Mouse (Mus musculus) adrenal gland, adult 2 months (tissue): Measurements from ENCODE around the gene Nxnl1. TPM values are rescaled to one million over a fixed set of nuclear protein-coding genes. Genes with fewer than 3 reads are reported as not detected.

Experiments
- DNase-seq: peaks from one replicate; pipeline ENCODE4 v3.0.0; 2021
- polyA plus RNA-seq: library from polyadenylated mRNA; depleted of rRNA; stranded (reverse); fragments of >200 nt; gene quantifications from 2 replicates; pipeline ENCODE4 v1.2.3, GENCODE M21; 2012
- total RNA-seq, 2 experiments: library from RNA; stranded (reverse); gene quantifications; 2 replicates each; pipeline ENCODE4 v1.2.3; 2021

Nxnl1 gene
- total and polyA plus RNA-seq, 3 experiments: 0.26 to 1.6 (median 1.2) TPM

DNA sequence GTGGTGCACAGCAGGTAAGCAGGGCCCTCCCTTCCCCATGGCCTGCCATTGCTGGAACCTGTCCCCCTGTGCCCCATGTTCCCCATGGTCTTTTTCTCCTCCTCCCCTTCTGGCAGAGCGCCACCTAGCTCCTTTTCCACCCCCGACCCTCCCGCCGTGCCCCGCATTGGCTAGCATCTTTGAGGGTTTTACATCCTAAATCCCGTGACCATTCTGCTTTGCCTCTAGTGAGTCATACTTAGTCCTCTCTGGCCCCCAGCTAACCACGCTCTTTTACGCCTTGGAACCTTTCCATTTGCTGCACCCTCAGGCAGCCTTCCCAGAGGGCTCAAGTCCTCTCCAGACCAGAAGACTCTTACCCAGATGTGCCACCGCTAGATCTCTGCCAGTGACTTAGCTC, 13.8 kb upstream of the Nxnl1 start:
- no peak for DNase-seq

DNA sequence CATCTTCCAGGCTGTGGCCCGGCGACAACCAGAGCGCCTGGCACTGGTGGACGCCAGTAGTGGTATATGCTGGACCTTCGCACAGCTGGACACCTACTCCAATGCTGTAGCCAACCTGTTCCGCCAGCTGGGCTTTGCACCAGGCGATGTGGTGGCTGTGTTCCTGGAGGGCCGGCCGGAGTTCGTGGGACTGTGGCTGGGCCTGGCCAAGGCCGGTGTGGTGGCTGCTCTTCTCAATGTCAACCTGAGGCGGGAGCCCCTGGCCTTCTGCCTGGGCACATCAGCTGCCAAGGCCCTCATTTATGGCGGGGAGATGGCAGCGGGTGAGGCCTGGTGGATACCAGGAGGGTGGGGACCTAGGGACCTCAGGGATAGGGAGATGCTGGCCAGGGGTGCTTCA, 13.1 kb upstream of the Nxnl1 start:
- peak; percentile 89 for DNase-seq

- DNase-seq: peak; percentile 71
Observed at GRCm38 (mm10) chr8:71579009-71579408, 12.6 kb upstream of the Nxnl1 start.

DNA sequence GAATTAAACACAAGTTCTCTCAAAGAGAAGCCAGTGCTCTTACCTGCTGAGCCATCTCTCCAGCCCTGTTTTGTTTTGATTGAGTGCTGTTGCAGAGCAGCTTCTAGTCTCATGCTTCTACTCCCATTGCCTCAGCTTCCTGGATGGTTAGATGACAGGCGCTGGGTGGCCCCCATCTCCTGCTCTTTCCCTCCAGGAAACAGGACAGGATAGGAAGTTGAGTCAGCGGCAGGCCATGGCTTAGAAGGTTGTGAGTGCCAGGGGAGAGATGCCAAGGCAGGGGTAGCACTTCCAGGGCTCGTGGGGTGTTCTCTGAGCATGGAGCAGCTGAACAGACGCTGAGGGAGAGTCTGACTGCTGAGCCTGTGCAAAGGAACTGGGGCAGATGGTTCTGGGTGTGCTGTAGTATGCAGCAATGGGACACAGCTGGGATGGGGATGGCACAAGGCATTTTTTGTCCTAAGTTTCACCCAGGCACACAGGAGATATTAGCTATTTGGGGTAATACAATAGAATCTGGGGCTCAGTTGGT, 11.5 kb upstream of the Nxnl1 start:
- no peak for DNase-seq

DNA sequence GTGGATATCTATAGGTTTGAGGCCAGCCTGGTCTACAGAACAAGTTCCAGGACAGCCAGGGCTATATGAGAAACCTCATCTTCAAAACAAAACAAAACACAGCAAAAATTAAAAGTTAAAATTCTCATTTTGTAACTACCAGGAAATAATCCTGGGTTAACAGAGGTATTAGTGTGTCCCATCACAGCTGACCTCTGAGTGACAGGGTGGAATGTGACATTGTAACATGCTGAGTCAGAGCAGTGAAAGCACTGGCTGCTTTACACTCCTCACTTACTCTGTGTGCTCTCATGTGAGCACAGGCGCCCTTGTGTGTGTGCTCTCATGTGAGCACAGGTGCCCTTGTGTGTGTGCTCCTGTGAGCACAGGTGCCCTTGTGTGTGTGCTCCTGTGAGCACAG, 8.6 kb upstream of the Nxnl1 start:
- DNase-seq: no peak

GRCm38 (mm10) chr8:71574426-71574825, 8.0 kb upstream of the Nxnl1 start:
- peak; percentile 80 for DNase-seq

DNA sequence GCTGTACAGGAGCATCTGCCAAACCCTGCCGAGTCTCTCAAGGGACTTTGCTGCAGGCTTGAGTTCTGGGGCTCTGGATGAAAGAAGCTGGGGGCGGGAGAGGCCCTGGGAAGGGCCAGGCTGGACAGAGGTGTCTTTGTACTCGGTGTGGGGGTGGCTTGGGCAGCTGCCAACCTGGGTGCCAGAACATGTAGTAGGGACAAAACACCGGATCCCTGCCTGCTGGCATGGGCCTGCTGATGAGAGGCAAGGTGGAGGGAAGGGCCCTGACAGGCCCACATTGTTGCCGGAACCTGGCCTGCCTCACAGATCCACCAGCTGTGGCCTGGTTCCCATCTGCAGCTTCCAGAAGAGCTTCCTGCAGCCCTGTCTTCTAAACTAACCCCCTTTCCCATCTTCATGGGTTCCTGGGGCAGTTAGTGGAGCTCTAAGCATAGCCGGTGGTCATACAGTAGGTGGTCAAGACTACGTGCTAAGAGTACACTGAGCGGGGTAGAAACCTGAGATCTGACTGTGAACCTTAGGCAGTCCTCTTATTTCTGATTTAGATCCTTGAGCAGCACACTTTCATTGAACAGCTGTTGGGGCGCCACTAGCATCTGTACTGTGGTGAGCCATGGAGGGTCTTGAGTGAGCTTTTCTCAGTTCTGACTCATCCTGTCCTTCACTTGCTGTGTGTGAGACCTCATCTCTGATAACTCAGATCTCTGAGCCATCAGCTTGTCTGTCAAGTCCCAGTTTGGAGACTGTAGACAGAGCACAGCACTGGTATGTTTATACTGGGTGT, 6.6 kb upstream of the Nxnl1 start:
- peak; percentile 73 for DNase-seq

- DNase-seq: no peak
Observed at GRCm38 (mm10) chr8:71572077-71572476, 5.7 kb upstream of the Nxnl1 start.

- peak; percentile 97 for DNase-seq
Observed at GRCm38 (mm10) chr8:71570291-71570954, 4.0 kb upstream of the Nxnl1 start.

DNA sequence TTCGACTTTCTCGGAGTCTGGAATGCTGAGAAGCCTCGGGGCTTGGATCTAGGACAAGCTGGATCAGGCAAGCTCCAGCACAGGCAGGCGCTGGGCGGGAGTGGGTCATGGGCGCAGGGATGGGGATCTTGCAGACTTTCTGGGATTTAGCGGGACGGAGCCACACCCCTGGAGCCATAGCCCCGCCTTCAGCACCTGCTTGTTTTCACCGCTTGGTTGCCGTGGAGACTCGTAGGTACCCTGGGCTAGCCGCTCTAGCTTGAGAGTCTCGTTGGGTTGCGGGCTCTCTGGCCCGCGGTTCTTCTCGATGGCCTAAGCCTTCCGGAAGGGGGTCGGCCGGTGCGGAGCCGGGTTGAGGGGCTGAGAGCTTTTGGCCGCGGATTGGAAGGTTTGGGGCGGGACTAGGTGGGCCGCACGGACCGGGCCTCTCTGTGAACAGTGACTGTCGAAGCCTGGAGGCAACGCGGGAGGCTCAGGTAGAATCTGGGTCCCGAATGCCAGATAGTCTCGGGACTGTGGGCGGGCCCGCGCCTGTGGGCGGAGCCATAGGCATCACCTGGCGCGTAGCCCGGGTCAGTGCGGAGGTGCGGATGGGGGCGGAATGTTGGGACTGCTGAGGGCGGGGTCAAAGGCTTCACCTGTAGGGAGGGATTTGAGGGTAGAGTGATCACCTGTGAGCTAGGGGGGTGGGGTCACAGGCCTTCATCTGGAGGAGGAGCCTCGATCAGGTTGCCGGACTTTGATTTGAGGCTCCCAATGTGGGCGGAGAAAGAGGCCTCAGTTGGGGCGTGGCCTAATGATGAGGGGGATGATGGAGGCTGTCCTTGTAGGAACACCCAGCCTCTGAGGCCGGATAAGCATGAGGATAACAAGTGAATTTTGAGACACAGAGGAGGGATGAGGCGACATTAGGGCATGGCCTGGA, 3.2 kb upstream of the Nxnl1 start:
- peak; percentile 93 for DNase-seq

DNA sequence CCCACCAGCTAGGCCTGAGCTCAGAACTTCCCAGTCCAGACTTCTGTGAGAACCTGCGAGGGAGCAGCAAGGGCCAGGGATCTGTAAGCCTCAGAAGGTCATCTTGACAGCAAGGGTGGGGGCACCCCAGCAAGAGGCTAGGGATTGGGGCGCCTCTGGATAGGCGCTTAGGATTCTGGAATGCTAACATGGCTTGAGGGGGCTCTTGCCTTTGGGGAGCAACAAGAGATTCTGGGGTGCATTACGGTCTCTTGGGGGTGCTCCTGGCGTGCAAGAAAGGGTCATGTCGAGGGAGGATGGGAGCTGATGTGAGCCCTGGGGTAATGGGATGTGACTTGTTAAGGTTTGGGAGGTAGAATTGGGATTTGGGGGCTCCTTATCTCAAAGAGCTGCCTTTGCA, 2.5 kb upstream of the Nxnl1 start:
- DNase-seq: no peak

- DNase-seq: peak; percentile 93
Observed at GRCm38 (mm10) chr8:71568387-71568937, 2.1 kb upstream of the Nxnl1 start, which contains the start of gene Slc27a1. Slc27a1 (plus strand) TSS chr8:71568882.

DNA sequence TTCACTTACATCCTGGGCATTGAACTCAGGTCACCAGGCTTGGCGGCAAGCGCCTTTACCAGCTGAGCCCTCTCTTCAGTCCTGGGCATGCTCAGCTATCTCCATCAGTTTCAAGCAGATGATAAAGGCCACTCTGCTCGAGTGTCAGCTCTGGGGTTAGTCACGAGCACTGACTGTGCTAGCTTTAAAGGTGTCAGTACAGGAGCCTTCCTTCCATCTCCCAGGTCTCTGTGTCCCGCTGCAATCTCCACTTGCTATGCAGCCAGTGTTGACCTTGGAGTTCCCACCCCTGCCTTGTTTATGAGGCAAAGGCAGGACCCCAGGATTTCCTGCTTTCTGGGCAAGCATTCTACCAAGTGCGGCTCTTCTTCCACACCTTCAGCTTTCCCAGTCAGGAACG, 1.2 kb upstream of the Nxnl1 start:
- peak; percentile 34 for DNase-seq

DNA sequence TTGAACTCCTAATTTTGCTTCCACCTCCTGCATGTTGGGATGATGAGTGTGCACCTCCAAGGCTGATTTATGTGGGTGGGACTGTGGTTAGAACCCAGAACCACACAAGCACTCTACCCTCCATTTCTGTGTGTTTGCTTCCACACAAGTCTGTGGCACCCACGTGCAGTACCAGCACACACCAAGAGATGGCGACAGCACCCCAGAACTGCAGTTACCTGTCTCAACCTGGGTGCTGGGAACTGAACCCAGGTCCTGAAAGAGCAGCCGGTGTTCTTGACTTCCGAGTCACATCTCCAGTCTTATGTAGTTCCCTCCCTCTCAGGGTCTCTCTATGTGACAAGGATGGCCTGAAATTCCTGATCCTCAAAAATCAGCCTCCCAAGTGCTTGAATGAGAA, 2.4 kb downstream of the Nxnl1 start:
- no peak for DNase-seq

DNA sequence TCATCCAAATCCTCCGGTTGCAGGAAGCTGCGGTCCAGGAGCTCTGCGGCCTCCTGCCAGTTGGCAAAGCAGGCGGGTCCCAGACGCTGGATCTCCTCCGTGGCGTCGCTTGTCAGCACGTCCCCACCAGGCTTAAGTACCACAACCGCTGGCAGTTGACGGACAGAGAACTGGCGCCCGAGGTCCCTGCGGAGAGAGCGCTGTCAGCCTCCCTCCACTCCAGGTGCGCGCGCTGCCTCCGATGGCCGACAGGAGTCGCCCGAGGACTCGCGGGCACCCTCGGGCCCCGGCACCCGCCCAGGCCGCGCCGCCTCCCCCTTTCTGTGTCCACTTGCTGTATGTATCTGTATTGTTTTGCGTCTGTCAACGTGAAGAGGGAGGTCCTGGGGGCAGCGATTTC, 3.6 kb downstream of the Nxnl1 start:
- peak; percentile 89 for DNase-seq

DNA sequence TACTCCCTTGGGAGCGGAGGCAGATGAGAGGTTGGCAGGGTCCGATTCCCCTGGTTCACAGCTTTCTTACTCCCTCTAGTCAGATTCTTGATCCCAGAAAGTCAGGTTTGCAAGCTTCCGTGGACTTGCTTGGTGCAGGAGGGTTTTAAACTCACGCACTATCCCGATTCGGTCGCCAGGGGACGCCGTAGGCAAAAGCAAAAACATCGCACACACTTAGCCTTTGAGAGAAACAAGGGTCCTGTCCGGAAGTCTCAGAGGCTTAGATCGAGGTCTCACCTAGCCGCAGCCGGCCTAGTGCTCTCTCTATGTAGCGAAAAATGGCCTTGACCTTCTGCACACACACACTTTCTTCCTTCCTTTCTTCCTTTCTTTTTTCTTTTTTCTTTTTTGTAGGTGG, 5.0 kb downstream of the Nxnl1 start:
- DNase-seq: peak; percentile 68

- DNase-seq: peak; percentile 70
Observed at GRCm38 (mm10) chr8:71560765-71561164, 5.6 kb downstream of the Nxnl1 start.

- no peak for DNase-seq
Observed at GRCm38 (mm10) chr8:71560071-71560470, 6.3 kb downstream of the Nxnl1 start.

- peak; percentile 91 for DNase-seq
Observed at GRCm38 (mm10) chr8:71558958-71559690, 7.3 kb downstream of the Nxnl1 start.

DNA sequence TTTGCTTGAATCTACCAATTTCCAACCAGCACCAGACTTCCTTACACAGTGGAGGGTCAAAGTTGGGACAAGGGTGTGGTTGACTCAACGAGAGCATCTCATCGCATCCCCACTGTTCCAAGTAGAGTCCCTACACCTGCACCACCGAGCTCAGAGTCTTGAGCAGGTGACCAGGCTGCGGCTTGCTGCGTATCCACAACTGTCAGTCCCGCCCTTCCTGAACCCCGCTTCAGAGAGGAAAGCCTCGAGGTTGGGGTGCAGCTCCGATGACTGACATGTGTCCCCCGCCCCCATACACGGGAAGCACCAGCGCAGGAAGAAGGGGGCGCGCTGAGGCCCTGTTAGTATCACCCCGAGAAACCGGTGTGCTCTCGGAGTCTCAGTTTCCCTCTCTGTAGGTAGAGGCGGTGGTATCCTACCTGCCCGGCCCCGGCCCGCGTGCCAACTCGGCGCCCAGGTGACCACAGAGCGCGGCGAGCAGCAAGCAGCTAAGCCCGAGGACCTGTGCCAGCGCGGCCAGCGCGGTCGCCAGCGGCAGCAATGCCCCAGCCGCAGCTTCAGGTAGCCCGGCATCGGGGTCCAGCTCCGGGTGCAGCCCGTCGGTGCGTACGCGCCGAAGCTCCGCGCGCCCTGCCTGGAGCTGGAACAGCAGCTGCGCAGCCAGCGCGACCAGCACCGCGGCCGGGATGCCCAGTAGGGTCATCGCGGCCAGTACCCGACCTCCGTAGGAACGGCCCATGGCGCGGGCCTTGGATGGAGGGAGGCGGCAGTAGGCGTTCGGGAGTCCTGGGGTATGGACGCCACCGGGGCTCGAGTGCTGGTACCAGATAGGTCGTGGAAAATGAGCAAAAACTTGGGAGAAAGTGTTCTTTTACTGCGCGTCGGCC, 8.1 kb downstream of the Nxnl1 start, which contains the start of gene Tmem221:
Gene Tmem221, minus strand, starts transcription at position 801 of the 887 bp plus-strand sequence.
- DNase-seq: no peak
